Mouse (Mus musculus) intestine, postnatal 0 days (tissue): ENCODE results near the gene Nxnl1. TPM values are rescaled to one million over a fixed set of nuclear protein-coding genes. Genes with fewer than 3 reads are reported as not detected.
A peak's percentile ranks its signal among the peaks of the same experiment; 100 is the strongest.

ENCODE experiments used
- ATAC-seq: fragments of 200-750 bp; cut with Nextera tagmentation; 2 replicates; pipeline ENCODE4 v1.8.0; 2017; ENCODE audit warnings: mild to moderate bottlenecking, moderate TSS enrichment, moderate library complexity
- H3K27ac ChIP-seq: fragments of 300-500 bp; sonication (generic); 2 replicates; pipeline ENCODE4 v1.5.1; 2014; ENCODE audit warnings: mild to moderate bottlenecking, low read depth, low read length, moderate library complexity
- H3K27me3 ChIP-seq: fragments of 300-500 bp; sonication (generic); replicated peaks from 2 replicates; pipeline ENCODE4 v1.6.1; 2014; ENCODE audit warnings: low read length, mixed read lengths; ENCODE audit not compliant: control insufficient read depth, insufficient read depth
- H3K36me3 ChIP-seq: fragments of 300-500 bp; sonication (generic); 2 replicates; pipeline ENCODE4 v1.6.1; 2014; ENCODE audit warnings: mild to moderate bottlenecking, moderate library complexity; ENCODE audit not compliant: control insufficient read depth, insufficient read depth
- H3K4me1 ChIP-seq: fragments of 300-500 bp; sonication (generic); replicated peaks from 2 replicates; pipeline ENCODE4 v1.6.1; 2014; ENCODE audit warnings: antibody characterized with exemption, low read length, mixed read lengths; ENCODE audit not compliant: control insufficient read depth, insufficient read depth
- H3K4me2 ChIP-seq: fragments of 300-500 bp; sonication (generic); replicated peaks from 2 replicates; pipeline ENCODE4 v1.6.1; 2014; ENCODE audit warnings: low read depth, mild to moderate bottlenecking, moderate library complexity
- H3K4me3 ChIP-seq: fragments of 300-500 bp; sonication (generic); 2 replicates; pipeline ENCODE4 v1.5.1; 2014; ENCODE audit warnings: low read depth, low read length
- H3K9ac ChIP-seq: fragments of 300-500 bp; sonication (generic); 2 replicates; pipeline ENCODE4 v1.6.1; 2014; ENCODE audit warnings: mild to moderate bottlenecking, low read depth, low read length
- H3K9me3 ChIP-seq: fragments of 300-500 bp; sonication (generic); 2 replicates; pipeline ENCODE4 v1.6.1; 2016; ENCODE audit warnings: mixed run types; ENCODE audit not compliant: control insufficient read depth
- CTCF ChIP-seq: sonication (generic); IDR thresholded peaks from 2 replicates; pipeline ENCODE4 v1.5.1; 2016; ENCODE audit warnings: low read depth, mild to moderate bottlenecking, control low read depth, antibody characterized with exemption, moderate library complexity
- WGBS: fragments of 180-500 bp; shearing (Covaris S2); extraction: QIAGEN DNeasy Blood & Tissue Kit; methylation state at CpG from one replicate; pipeline ENCODE4 v1.1.7; 2014; 5-methylcytosine and 5-hydroxymethylcytosine counted together
- polyA plus RNA-seq: library from polyadenylated mRNA; unstranded; fragments of >200 nt; fragmentation: Nextera tagmentation; extraction: Ambion mirVana; gene quantifications from 2 replicates; pipeline ENCODE4 v1.2.1, GENCODE M21; 2015

Gene Nxnl1
- polyA plus RNA-seq, 1 experiment from 2014 or later: not detected

- H3K27me3 ChIP-seq: no peaks in the 10 kb centered on the region
- H3K4me2 ChIP-seq: peak overlapping the region; percentile 83
- H3K36me3 ChIP-seq: no peaks in the 10 kb centered on the region
- no peak for TF ChIP-seq CTCF
- H3K27ac ChIP-seq: peak overlapping the region; percentile 82
- peak overlapping the region; percentile 47 for H3K4me3 ChIP-seq
- under 1% methylated on average over 51 of the region's 51 CpGs for whole genome bisulfite sequencing
- no peaks in the 10 kb centered on the region for H3K9me3 ChIP-seq
- peaks cover 2% of the 10 kb centered on the region for H3K4me1 ChIP-seq
- peak overlapping the region; percentile 55 for H3K9ac ChIP-seq
- peak; percentile 90 for ATAC-seq
Measured at GRCm38 (mm10) chr8:71569366-71570290, 3.2 kb upstream of the Nxnl1 start.

DNA sequence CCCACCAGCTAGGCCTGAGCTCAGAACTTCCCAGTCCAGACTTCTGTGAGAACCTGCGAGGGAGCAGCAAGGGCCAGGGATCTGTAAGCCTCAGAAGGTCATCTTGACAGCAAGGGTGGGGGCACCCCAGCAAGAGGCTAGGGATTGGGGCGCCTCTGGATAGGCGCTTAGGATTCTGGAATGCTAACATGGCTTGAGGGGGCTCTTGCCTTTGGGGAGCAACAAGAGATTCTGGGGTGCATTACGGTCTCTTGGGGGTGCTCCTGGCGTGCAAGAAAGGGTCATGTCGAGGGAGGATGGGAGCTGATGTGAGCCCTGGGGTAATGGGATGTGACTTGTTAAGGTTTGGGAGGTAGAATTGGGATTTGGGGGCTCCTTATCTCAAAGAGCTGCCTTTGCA lies 2.5 kb upstream of the Nxnl1 start:
- Histone ChIP-seq H3K9me3 (no peaks in the 10 kb centered on the region; the same call in 1 of the 2 replicates), H3K4me3 (peak overlapping the region; percentile 47; the same call in 1 of the 2 replicates), H3K4me1 (peaks cover 2% of the 10 kb centered on the region), H3K9ac (no peak overlapping the region; the same call in 1 of the 2 replicates), H3K27ac (no peak overlapping the region), H3K36me3 (no peaks in the 10 kb centered on the region), H3K4me2 (peak overlapping the region; percentile 83), H3K27me3 (no peaks in the 10 kb centered on the region)
- 28% methylated on average over 6 of the region's 6 CpGs for WGBS
- ATAC-seq: no peak
- TF ChIP-seq CTCF: no peak

- Histone ChIP-seq H3K9me3 (no peaks in the 10 kb centered on the region; the same call in 1 of the 2 replicates), H3K4me2 (peak within 1 kb of the TSS; percentile 83), H3K4me3 (peak within 1 kb of the TSS; percentile 47), H3K27ac (peak within 1 kb of the TSS; percentile 82), H3K9ac (peak within 1 kb of the TSS; percentile 55), H3K27me3 (no peaks in the 10 kb centered on the region), H3K4me1 (peaks cover 2% of the 10 kb centered on the region), H3K36me3 (no peaks in the 10 kb centered on the region)
- no peak for ATAC-seq
- WGBS: 23% methylated on average over 12 of the region's 13 CpGs
- no peak for TF ChIP-seq CTCF
Measured at GRCm38 (mm10) chr8:71568387-71568937, 2.1 kb upstream of the Nxnl1 start, which contains the start of gene Slc27a1. TSS of gene Slc27a1 (plus strand) at chr8:71568882.

GRCm38 (mm10) chr8:71567587-71567986 lies 1.2 kb upstream of the Nxnl1 start:
- ATAC-seq: no peak
- 77% methylated on average over 7 of the region's 7 CpGs for WGBS
- Histone ChIP-seq H3K4me2 (no peak overlapping the region), H3K4me3 (no peak overlapping the region), H3K36me3 (no peaks in the 10 kb centered on the region), H3K9me3 (no peaks in the 10 kb centered on the region; the same call in 1 of the 2 replicates), H3K27ac (no peak overlapping the region), H3K4me1 (peaks cover 7% of the 10 kb centered on the region), H3K9ac (no peak overlapping the region), H3K27me3 (peaks cover 5% of the 10 kb centered on the region)
- TF ChIP-seq CTCF: no peak

DNA sequence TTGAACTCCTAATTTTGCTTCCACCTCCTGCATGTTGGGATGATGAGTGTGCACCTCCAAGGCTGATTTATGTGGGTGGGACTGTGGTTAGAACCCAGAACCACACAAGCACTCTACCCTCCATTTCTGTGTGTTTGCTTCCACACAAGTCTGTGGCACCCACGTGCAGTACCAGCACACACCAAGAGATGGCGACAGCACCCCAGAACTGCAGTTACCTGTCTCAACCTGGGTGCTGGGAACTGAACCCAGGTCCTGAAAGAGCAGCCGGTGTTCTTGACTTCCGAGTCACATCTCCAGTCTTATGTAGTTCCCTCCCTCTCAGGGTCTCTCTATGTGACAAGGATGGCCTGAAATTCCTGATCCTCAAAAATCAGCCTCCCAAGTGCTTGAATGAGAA lies 2.4 kb downstream of the Nxnl1 start:
- no peak for ATAC-seq
- no peaks in the 10 kb centered on the region; the same call in 1 of the 2 replicates for H3K9me3 ChIP-seq
- H3K27ac ChIP-seq: no peak overlapping the region
- no peak overlapping the region for H3K9ac ChIP-seq
- WGBS: 86% methylated on average over 4 of the region's 4 CpGs
- peaks cover 5% of the 10 kb centered on the region for H3K4me1 ChIP-seq
- no peaks in the 10 kb centered on the region for H3K36me3 ChIP-seq
- peak; percentile 53 for TF ChIP-seq CTCF
- no peak overlapping the region for H3K4me2 ChIP-seq
- peaks cover 32% of the 10 kb centered on the region for H3K27me3 ChIP-seq
- no peak overlapping the region for H3K4me3 ChIP-seq

DNA sequence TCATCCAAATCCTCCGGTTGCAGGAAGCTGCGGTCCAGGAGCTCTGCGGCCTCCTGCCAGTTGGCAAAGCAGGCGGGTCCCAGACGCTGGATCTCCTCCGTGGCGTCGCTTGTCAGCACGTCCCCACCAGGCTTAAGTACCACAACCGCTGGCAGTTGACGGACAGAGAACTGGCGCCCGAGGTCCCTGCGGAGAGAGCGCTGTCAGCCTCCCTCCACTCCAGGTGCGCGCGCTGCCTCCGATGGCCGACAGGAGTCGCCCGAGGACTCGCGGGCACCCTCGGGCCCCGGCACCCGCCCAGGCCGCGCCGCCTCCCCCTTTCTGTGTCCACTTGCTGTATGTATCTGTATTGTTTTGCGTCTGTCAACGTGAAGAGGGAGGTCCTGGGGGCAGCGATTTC lies 3.6 kb downstream of the Nxnl1 start:
- Histone ChIP-seq H3K36me3 (no peaks in the 10 kb centered on the region), H3K4me1 (peaks cover 5% of the 10 kb centered on the region), H3K9me3 (no peaks in the 10 kb centered on the region; the same call in 1 of the 2 replicates), H3K4me2 (peak overlapping the region; percentile 57), H3K27ac (no peak overlapping the region), H3K4me3 (0 out of 2 replicates have a peak overlapping the region, but pooled peaks have one; percentile 5), H3K27me3 (peaks cover 45% of the 10 kb centered on the region), H3K9ac (no peak overlapping the region)
- TF ChIP-seq CTCF: peak; percentile 95
- ATAC-seq: peak; percentile 58
- under 1% methylated on average over 33 of the region's 33 CpGs for WGBS
